Mouse (Mus musculus) megakaryocyte, embryonic 14.5 days (primary cell): ENCODE results near the gene 5330417C22Rik. TPM values are rescaled to one million over a fixed set of nuclear protein-coding genes. Genes with fewer than 3 reads are reported as not detected.

Experiments used
- H3K27me3 ChIP-seq: replicated peaks from 2 replicates; pipeline ENCODE3; 2012; ENCODE audit warnings: inconsistent platforms
- H3K36me3 ChIP-seq: replicated peaks from 2 replicates; pipeline ENCODE3; 2012; ENCODE audit warnings: low read length, inconsistent platforms, mixed read lengths
- H3K4me1 ChIP-seq: 2 replicates; pipeline ENCODE4 v1.6.1; 2012; ENCODE audit warnings: inconsistent platforms
- H3K4me3 ChIP-seq: replicated peaks from 2 replicates; pipeline ENCODE3; 2012; ENCODE audit warnings: moderate library complexity, mild to moderate bottlenecking, inconsistent platforms
- H3K9me3 ChIP-seq: 2 replicates; pipeline ENCODE4 v1.6.1; 2012; ENCODE audit warnings: inconsistent platforms
- FLI1 ChIP-seq: IDR thresholded peaks from 2 replicates; pipeline ENCODE4 v1.6.1; 2012; ENCODE audit warnings: low read length, inconsistent platforms, mixed read lengths
- GATA1 ChIP-seq: IDR thresholded peaks from 3 replicates; pipeline ENCODE4 v1.6.1; 2012; ENCODE audit warnings: mixed read lengths, low read length, inconsistent platforms, borderline replicate concordance
- polyA plus RNA-seq: library from polyadenylated mRNA; stranded (reverse); fragments of >175 nt; gene quantifications from 2 replicates; pipeline ENCODE4 v1.2.3, GENCODE M21; 2012; ENCODE audit warnings: low replicate concordance; ENCODE audit not compliant: insufficient read depth

The 5330417C22Rik gene
- polyA plus RNA-seq, 1 experiment = not detected

DNA sequence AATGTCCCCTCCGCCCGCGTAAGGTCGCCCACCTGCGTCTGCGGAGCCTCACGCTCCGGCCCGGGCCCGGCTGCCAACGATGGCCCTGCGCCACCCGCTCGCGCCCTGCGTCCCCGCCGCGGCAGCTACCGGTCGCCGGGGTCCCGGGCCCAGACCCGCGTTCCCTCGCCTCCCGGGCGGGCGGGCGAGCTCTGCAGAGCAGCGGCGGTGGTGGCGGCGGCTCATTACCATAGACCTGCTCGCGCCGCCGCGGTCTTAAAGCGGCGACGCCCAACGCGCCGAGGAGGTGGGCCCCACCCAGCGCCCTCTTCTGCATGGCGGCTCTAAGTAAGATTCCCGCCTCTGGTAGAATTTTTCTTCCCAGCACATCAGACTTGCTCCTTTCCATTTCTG lies 120.5 kb downstream of the 5330417C22Rik start:
- Histone ChIP-seq H3K4me3 (peak overlapping the region; percentile 91), H3K9me3 (peaks cover 36% of the 10 kb centered on the region), H3K4me1 (peaks cover 38% of the 10 kb centered on the region), H3K27me3 (peaks cover 78% of the 10 kb centered on the region), H3K36me3 (peaks cover 17% of the 10 kb centered on the region)
- TF ChIP-seq FLI1 = no peak
- no peak for TF ChIP-seq GATA1

DNA sequence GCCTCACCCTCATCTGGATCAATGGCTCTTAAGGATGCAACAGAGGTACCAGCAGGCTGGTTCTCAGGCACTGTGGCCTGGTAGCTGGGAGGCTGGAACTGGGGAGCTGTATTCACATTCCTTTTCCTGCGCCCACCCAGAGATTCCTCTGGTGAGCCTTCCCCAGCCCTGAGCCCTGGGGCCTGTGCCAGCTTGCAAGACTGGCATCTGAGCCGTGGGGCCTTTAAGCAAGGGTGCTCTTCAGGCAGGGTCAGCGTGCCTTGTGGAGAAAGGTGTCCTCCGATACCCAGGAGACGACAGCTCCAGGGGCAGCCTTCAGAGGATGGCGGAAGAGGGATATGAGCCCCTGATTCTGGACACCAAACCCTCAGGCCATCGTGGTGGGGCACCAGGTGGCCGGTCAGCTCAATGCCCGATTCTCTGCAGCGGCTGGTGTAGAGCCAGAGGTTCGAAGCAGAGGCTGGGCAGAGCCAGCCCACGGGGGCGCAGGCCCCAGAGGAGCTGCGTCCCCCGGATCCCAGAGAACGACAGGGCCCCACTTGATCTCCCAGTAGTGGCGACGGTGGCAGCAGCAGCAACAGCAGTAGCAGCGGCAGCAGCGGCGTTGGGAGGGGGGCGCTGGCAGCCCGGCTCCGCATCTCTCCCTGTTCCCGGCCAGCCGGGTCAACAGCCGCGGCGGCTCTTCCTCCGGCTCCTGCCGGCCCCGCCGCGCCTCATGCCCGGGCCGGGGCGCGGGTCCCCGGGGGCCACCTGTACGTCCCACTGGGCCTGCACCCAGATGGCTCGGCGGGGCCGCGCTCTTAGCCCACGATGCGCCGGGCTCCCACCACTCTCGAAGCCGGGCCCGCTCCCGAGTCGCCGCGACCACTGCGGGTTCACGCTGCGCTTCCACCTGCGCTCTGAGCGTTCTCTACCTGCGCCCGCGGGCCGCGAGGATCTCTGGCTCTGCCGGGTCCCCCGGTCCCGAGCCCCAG lies 121.2 kb downstream of the 5330417C22Rik start, which contains the start of gene Celsr2:
Gene Celsr2, minus strand, starts transcription at position 696 of the 974 bp plus-strand sequence.
- H3K27me3 ChIP-seq = peaks cover 81% of the 10 kb centered on the region
- peaks cover 44% of the 10 kb centered on the region for H3K4me1 ChIP-seq
- H3K36me3 ChIP-seq = peaks cover 17% of the 10 kb centered on the region
- peaks cover 36% of the 10 kb centered on the region for H3K9me3 ChIP-seq
- H3K4me3 ChIP-seq = peak within 1 kb of the TSS; percentile 91
- TF ChIP-seq GATA1 = no peak

DNA sequence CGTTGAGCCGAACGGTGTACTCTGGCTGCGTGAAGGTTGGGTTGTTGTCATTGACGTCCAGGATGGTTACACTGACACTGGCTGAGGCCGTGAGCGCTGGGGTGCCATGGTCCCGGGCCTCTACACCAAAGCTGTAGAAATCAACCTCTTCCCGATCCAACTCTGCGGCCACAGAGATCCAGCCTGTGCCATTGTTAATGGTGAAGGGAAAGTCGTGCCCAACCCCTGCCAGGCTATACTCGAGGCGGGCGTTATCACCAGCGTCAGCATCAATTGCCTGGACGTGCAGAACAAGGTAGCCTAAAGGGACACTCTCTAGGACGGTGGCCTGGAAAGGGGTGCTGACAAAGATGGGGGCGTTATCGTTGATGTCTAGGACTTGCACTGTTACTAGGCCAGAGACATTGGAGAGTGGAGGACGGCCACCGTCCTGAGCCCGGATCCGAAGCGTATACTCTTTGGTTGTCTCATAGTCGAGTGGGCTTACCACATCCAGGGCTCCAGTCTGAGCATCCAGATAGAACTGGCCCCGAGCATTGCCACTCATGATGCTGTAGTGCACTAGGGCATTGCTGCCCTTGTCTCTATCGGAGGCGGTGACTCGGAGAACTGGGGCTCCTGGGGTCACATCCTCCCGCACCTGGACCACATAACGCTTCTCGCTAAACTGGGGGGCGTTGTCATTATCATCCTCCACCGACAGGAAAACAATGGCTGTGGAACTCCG lies 122.5 kb downstream of the 5330417C22Rik start:
- Histone ChIP-seq H3K4me1 (peaks cover 44% of the 10 kb centered on the region), H3K36me3 (peaks cover 17% of the 10 kb centered on the region), H3K4me3 (peak overlapping the region; percentile 7), H3K9me3 (peaks cover 36% of the 10 kb centered on the region), H3K27me3 (peaks cover 89% of the 10 kb centered on the region)
- TF ChIP-seq FLI1 = no peak
- no peak for TF ChIP-seq GATA1

DNA sequence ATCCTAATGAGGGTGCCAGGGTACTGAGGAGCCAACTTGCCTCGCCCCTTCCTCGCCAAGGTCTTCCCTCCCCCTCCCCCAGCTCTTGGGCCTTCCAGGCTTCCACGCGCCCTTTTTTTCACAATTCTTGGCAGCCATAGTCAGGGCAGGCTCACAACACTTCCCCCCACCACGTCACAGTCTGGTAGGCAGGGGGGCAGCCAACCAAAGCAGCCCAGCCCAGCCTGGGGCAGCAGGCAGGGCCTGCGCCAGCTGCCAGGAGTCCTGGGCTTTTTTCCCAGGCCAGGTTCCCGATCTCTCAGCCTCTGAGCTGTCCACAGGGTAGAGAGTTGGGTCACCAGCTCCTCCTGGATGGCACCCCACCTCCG lies 124.6 kb downstream of the 5330417C22Rik start:
- peaks cover 17% of the 10 kb centered on the region for H3K36me3 ChIP-seq
- TF ChIP-seq GATA1 (no peak), FLI1 (no peak)
- peaks cover 91% of the 10 kb centered on the region for H3K27me3 ChIP-seq

DNA sequence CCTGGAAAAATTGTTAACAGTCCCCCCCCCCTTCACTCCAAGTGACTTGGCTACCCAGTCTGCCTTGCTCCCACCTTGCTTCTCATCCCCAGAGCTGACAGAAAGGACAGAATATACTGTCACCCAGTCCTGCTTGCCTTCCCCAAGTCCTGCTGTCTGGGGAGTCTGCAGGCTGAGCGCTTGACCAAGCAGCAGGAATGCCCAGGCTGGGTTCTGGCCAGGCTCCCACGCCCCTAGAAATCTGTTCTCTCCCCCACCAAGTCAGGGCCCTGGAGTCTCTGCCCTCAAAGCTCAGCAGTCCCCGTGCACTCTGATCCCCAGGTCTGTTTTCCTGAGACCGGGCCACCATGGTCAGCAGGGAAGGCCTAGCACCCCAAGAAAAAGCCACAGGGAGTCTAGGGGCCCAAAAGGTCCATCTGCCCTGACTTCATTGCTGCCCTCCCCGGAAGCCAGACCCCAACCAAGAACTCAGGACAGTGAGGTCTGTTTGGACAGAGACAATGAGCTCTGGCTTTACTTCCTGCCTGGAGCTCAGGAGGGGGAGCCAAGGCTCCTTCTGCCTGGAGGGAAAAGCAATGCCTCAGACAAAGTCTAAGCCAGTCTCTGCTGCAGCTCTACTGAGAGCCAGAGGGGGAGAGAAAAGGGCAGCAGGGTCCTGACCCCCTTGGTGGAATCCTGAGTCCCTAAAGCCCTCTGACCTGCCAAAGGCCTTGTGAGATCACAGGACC lies 125.1 kb downstream of the 5330417C22Rik start:
- Histone ChIP-seq H3K4me3 (no peak overlapping the region), H3K36me3 (peaks cover 17% of the 10 kb centered on the region), H3K27me3 (peaks cover 90% of the 10 kb centered on the region), H3K4me1 (peaks cover 22% of the 10 kb centered on the region), H3K9me3 (peaks cover 36% of the 10 kb centered on the region)
- no peak for TF ChIP-seq FLI1
- TF ChIP-seq GATA1 = no peak

More for the DNA sequence above, 124.6 kb downstream of the 5330417C22Rik start:
- Histone ChIP-seq H3K4me1 (peaks cover 27% of the 10 kb centered on the region), H3K4me3 (no peak overlapping the region), H3K9me3 (peaks cover 36% of the 10 kb centered on the region)

- H3K4me3 ChIP-seq = no peak overlapping the region
- H3K27me3 ChIP-seq = peaks cover 88% of the 10 kb centered on the region
- peaks cover 36% of the 10 kb centered on the region for H3K9me3 ChIP-seq
- H3K4me1 ChIP-seq = peaks cover 13% of the 10 kb centered on the region
- no peak for TF ChIP-seq FLI1
- TF ChIP-seq GATA1 = no peak
- peaks cover 17% of the 10 kb centered on the region for H3K36me3 ChIP-seq
Observed at GRCm38 (mm10) chr3:108410359-108410714, 126.0 kb downstream of the 5330417C22Rik start.

DNA sequence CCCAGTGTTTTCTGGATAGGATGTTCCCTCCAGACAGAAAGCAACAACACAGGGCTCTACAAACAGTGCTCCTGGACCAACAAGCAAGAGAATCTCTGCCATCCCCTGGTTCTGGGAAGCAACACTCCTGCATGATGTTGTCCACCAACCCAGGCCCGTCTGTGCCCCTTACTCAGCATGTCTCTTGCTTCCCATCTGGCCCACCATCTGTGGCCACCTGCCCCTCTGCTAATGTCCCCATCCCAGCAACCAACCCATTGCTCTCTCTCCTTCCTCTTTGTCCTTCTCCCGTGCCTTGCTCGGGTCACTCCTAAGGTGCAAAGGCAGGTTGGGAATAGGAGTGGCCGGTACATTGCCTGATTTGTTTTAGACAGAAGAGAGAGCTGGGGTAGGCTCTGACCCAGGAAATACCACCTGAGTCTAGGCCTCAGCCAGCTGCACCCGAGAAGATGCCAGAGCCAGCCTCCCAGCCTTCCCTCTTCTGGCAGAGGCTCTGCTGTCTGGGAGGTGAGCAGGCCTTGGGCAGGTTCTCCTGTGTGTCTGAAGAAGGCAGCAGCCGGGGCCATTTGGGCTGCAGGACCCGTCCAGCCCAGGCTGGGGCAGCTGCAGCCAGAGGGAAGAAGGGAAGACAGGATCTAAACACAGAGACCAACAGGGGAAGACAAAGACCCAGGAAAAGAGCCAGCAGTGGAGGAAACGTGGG lies 126.5 kb downstream of the 5330417C22Rik start:
- TF ChIP-seq GATA1 (no peak), FLI1 (no peak)
- peaks cover 85% of the 10 kb centered on the region for H3K27me3 ChIP-seq
- peaks cover 17% of the 10 kb centered on the region for H3K36me3 ChIP-seq
- no peak overlapping the region for H3K4me3 ChIP-seq
- H3K4me1 ChIP-seq = peaks cover 8% of the 10 kb centered on the region; the same call in 1 of the 2 replicates
- H3K9me3 ChIP-seq = peaks cover 31% of the 10 kb centered on the region

GRCm38 (mm10) chr3:108408517-108409008 lies 127.8 kb downstream of the 5330417C22Rik start:
- H3K4me1 ChIP-seq = peaks cover 6% of the 10 kb centered on the region; the same call in 1 of the 2 replicates
- TF ChIP-seq FLI1 = no peak
- TF ChIP-seq GATA1 = no peak
- H3K27me3 ChIP-seq = peaks cover 81% of the 10 kb centered on the region
- H3K9me3 ChIP-seq = peaks cover 18% of the 10 kb centered on the region
- H3K36me3 ChIP-seq = peaks cover 9% of the 10 kb centered on the region
- no peak overlapping the region for H3K4me3 ChIP-seq

DNA sequence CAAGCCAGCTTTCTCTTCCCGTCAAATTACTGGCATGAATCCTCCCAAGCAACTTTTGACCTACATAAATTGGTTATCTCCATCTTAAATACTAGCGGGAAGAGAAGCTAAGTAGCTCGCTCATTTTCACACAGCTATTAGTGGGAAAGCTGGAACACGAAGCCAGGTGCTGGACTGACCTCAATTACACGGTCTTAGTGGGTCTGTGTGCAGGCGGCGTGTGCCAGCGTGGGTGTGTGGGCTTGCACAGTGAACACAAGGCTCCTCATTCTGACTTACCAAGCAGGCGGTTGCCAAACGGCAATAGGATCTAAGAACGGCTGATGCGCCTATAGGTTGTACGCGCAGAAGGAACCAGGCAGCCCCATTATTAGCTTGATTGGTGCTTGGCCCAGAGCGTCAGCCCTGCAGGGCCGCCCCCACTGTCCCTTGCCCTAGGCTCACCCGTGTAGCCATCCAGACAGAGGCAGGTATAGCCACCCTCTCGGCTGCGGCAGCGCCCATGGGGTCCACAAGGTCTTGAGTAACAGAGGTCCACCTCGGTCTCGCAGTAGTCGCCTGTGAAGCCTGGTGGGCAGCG lies 129.9 kb downstream of the 5330417C22Rik start:
- TF ChIP-seq GATA1 (no peak), FLI1 (no peak)
- peaks cover 81% of the 10 kb centered on the region for H3K27me3 ChIP-seq

More for the DNA sequence above, 129.9 kb downstream of the 5330417C22Rik start:
- Histone ChIP-seq H3K36me3 (no peaks in the 10 kb centered on the region), H3K4me3 (no peak overlapping the region), H3K9me3 (no peaks in the 10 kb centered on the region), H3K4me1 (peaks cover 17% of the 10 kb centered on the region)

Other genes starting within 250 kb of the 5330417C22Rik start
- not detected in 2 replicates for gene Mybphl, start 171.6 kb downstream of the 5330417C22Rik start, polyA plus RNA-seq
- gene Psrc1, start 152.7 kb downstream of the 5330417C22Rik start, polyA plus RNA-seq = 54.5 and 57.7 TPM in 2 replicates
- gene Celsr2, start 121.0 kb downstream of the 5330417C22Rik start, polyA plus RNA-seq = 7.8 TPM in 2 replicates
- 65.4 and 129 TPM in 2 replicates for gene Sars, start 91.3 kb downstream of the 5330417C22Rik start, polyA plus RNA-seq
- gene 1700013F07Rik, start 2.4 kb downstream of the 5330417C22Rik start, polyA plus RNA-seq = not detected in 2 replicates
- gene Tmem167b, start 25.9 kb upstream of the 5330417C22Rik start, polyA plus RNA-seq = 1.2 and 2.1 TPM in 2 replicates
- 1.4 TPM in 1 of 2 replicates, not detected in the other for gene Taf13, start 35.2 kb upstream of the 5330417C22Rik start, polyA plus RNA-seq
- 0.12 TPM in 1 of 2 replicates, not detected in the other for gene Wdr47, start 54.7 kb upstream of the 5330417C22Rik start, polyA plus RNA-seq
- 1.1 and 8.2 TPM in 2 replicates for gene Clcc1, start 117.4 kb upstream of the 5330417C22Rik start, polyA plus RNA-seq
- 1.3 and 2.2 TPM in 2 replicates for gene Gpsm2, start 185.8 kb upstream of the 5330417C22Rik start, polyA plus RNA-seq
- not detected in 2 replicates for gene Aknad1, start 203.1 kb upstream of the 5330417C22Rik start, polyA plus RNA-seq